Mouse (Mus musculus): ENCODE measurements around the gene Pmm1. TPM values are rescaled to one million over a fixed set of nuclear protein-coding genes. Genes with fewer than 3 reads are reported as not detected.

Gene Pmm1
- 137 and 146 TPM in 2 replicates for polyA plus RNA-seq (2015; fragmentation: Nextera tagmentation; extraction: Ambion mirVana)

DNA sequence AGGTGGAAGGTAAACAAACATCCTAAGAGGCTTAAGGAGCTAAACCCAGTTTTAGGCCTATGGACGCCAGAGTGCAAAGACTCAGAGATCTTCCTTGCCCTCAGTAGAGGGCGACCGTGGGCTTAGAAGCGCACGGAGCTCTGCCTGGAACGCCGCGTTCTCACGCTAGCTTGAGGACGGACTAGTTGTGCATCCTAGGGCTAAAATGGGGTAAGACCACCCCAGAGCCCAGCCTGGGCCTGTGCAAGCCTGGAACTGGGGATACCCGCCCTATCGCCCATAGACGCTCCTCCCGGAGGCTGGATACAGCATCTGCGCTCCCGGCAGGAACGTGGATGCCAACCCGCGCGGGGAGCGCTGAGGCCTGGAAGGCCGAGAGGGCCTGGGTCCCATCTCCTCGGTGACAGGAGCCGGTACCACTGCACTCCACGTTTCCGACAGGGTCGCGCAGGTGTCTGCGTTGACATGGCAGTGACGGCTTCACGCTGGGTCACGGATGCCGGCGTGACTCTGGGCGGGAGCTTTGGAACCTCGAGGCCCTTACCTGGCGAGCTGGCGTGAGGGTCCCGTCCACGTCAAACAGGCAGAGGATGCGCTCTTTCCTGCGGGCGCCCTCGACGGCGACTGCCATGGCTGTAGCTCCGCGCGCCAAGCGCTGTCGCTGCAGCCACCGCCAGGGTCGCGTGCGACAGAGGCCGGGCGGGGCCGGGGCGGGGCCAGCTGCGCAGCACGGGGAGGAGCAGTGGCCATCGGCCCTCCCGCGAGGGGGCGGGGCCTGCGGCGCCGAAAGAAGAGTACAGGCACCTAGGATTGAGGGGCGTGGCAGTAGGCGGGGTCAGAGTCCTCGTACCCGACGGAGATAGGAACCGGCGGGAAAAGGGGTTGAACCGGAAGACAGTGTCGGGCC, at the start of gene Pmm1:
Gene Pmm1 (minus strand): TSS at position 760 of the 907 bp plus-strand sequence.

DNA sequence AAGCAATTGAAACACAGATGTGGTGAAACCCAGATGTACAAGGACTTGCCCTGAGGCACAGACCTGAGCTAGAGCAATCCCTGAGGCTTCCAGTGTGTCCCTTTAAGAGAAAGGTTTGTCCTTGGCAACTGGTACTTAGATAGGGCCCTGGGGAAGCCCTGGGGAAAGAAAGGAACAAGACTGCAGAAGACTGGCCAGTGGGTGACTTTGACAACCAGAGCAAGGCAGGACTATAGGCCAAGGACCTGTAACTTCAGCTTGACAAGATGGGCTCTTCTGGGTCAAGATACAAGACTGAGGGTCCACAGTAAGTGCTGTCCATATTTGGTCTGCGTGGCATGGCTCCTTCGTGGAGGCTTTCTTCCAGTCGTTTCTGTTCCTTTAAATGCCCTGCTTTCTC, 26.9 kb upstream of the Pmm1 start, which contains the start of gene Xrcc6:
Gene Xrcc6 (plus strand): TSS at position 190 of the 400 bp plus-strand sequence.

DNA sequence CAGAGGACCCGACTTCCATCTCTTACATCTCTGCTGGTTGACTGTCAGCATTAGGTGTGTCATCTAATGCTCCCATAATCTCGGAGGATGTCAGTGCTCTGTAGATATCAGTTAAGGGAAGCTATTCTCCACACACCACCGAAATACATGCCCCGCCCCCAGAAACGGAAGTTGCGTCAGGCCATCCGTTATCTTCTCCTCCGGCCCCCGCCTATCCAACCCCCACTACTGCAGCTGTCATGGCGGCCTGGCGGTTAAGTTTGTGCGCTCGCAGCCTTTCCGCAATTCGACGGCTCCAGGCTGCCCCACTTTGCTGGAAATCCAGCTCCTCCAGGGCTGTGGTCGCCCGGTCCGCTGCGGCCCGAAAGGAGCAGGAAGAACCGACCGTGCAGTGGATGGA, 19.6 kb upstream of the Pmm1 start, which contains the start of gene 1700029P11Rik:
Gene 1700029P11Rik (plus strand): TSS at position 220 of the 400 bp plus-strand sequence.

DNA sequence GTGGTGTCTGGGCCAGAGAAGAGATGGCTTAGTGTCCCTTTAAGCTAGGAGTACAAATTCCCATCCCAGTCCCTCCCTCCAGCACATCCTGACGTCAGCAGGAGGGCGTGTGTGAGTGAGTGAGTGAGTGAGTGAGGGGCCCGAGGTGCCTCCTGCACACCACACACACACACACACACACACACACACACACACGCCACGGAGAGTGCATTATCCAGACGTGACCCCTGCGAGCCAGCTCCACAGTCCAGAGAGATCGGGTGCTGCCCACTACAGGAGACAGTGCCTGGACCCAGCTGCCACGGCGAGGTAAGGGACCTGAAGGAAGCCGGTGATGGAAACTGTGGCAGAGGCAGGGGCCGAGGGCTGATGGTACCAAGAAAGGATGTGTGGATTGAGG, 24.1 kb downstream of the Pmm1 start, which contains the start of gene Csdc2:
Gene Csdc2 (plus strand): TSS at position 81 of the 400 bp plus-strand sequence.

DNA sequence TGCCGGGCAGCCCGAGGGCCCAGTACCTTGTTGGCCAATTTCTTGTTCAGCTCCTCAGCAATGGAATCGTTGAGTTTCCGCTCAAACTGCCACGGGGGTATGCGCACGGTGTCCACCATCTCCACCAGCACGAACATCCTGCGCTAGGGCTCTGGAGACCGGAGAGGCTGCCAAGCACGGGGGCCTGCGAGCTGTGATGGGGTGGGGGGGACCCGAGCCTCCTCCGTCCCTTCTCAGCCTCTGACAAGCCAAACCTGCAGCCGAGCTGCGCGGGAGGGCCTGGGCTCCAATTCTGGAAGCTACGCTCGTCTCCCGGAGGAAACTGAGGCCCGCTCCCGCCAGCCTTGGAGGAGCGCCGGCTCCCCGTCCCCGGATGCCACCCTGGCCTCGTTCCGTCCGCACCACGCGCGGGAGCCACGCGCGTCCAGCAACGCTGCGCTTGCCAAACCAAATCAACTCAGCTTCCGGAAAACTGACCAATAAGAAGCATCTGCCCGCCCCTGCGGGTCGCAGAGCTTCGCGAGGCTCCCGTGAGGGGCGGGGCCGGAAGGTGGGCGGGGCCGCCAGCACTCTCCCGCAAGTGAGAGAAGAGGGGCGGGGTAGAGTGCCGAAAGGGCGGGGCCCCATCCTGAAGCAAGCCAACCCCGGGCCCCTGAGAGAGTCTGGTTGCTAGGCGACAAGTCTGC, 34.8 kb downstream of the Pmm1 start, which contains the start of gene Polr3h:
Gene Polr3h (minus strand): TSS at position 481 of the 686 bp plus-strand sequence.

Other genes with a start within 250 kb of the Pmm1 start
- gene Zc3h7b, start 215.9 kb downstream of the Pmm1 start, polyA plus RNA-seq (2015; fragmentation: Nextera tagmentation; extraction: Ambion mirVana), result 31.6 and 43.7 TPM in 2 replicates
- 90.7 and 102 TPM in 2 replicates for gene Rangap1, start 215.4 kb downstream of the Pmm1 start, polyA plus RNA-seq (2015; fragmentation: Nextera tagmentation; extraction: Ambion mirVana)
- gene Tef, start 158.5 kb downstream of the Pmm1 start, polyA plus RNA-seq (2015; fragmentation: Nextera tagmentation; extraction: Ambion mirVana), result 27.3 and 28.9 TPM in 2 replicates
- gene Tob2, start 102.1 kb downstream of the Pmm1 start, polyA plus RNA-seq (2015; fragmentation: Nextera tagmentation; extraction: Ambion mirVana), result 11.7 and 15.7 TPM in 2 replicates
- 98.4 and 112 TPM in 2 replicates for gene Phf5a, start 89.0 kb downstream of the Pmm1 start, polyA plus RNA-seq (2015; fragmentation: Nextera tagmentation; extraction: Ambion mirVana)
- 276 and 309 TPM in 2 replicates for gene Aco2, start 88.6 kb downstream of the Pmm1 start, polyA plus RNA-seq (2015; fragmentation: Nextera tagmentation; extraction: Ambion mirVana)
- gene Polr3h, start 34.7 kb downstream of the Pmm1 start, polyA plus RNA-seq (2015; fragmentation: Nextera tagmentation; extraction: Ambion mirVana), result 119 and 137 TPM in 2 replicates
- gene Csdc2, start 24.2 kb downstream of the Pmm1 start, polyA plus RNA-seq (2015; fragmentation: Nextera tagmentation; extraction: Ambion mirVana), result 241 and 292 TPM in 2 replicates
- not detected in 2 replicates for gene 1700029P11Rik, start 19.6 kb upstream of the Pmm1 start, polyA plus RNA-seq (2015; fragmentation: Nextera tagmentation; extraction: Ambion mirVana)
- 30.4 and 33.7 TPM in 2 replicates for gene Xrcc6, start 26.9 kb upstream of the Pmm1 start, polyA plus RNA-seq (2015; fragmentation: Nextera tagmentation; extraction: Ambion mirVana)
- 53.0 and 55.9 TPM in 2 replicates for gene Desi1, start 72.9 kb upstream of the Pmm1 start, polyA plus RNA-seq (2015; fragmentation: Nextera tagmentation; extraction: Ambion mirVana)
- gene Snu13, start 86.7 kb upstream of the Pmm1 start, polyA plus RNA-seq (2015; fragmentation: Nextera tagmentation; extraction: Ambion mirVana), result 248 and 267 TPM in 2 replicates
- not detected in 2 replicates for gene 4930407I10Rik, start 98.2 kb upstream of the Pmm1 start, polyA plus RNA-seq (2015; fragmentation: Nextera tagmentation; extraction: Ambion mirVana)
- gene Mei1, start 109.1 kb upstream of the Pmm1 start, polyA plus RNA-seq (2015; fragmentation: Nextera tagmentation; extraction: Ambion mirVana), result 0.09 and 0.10 TPM in 2 replicates
- gene Ccdc134, start 167.0 kb upstream of the Pmm1 start, polyA plus RNA-seq (2015; fragmentation: Nextera tagmentation; extraction: Ambion mirVana), result 9.0 and 11.0 TPM in 2 replicates
- gene Srebf2, start 186.3 kb upstream of the Pmm1 start, polyA plus RNA-seq (2015; fragmentation: Nextera tagmentation; extraction: Ambion mirVana), result 151 and 162 TPM in 2 replicates

All from neural tube, postnatal 0 days (tissue).